24 mouse cellular contexts compared by ENCODE assay signal in genomic region chr19:6651192-6651591, GRCm38 (mm10).
DNase-seq lines count a peak whose midpoint lies in the region; ATAC-seq and TF ChIP-seq lines count a peak whose summit lies in the region.
"Had no signal": no experiment of that assay in that cellular context is flagged by ENCODE, and none has a peak within 500 bp of the region (broad histone marks: within the 10 kb centered on the region; RNA-seq: fewer than 3 reads in every experiment).

No protein-coding gene starts in this region.

- no peak overlapping the region for H3K4me2 ChIP-seq in forebrain, embryonic 14.5 days (ENCODE audit: low read length)
- H3K4me2 ChIP-seq in midbrain, embryonic 16.5 days (ENCODE audit: low read length) = no peak overlapping the region
- H3K4me2 ChIP-seq: heart, embryonic 11.5 days; kidney, embryonic 15.5 days; limb, embryonic 15.5 days; lung, embryonic 15.5 days had no signal

- TF ChIP-seq CTCF in layer of hippocampus, adult 2 months (conservative IDR thresholded peaks at IDR 0.05) = 0 out of 2 replicates have a peak, but pooled peaks have one; percentile 3
- TF ChIP-seq CTCF in brain, embryonic 14.5 days (IDR thresholded peaks at IDR 0.05; ENCODE audit: borderline replicate concordance, extremely low read depth, insufficient read depth, insufficient read length) = no peak

- H3K4me1 ChIP-seq in forebrain, embryonic 14.5 days (ENCODE audit: control insufficient read depth, insufficient read depth, low read length) = no peaks in the 10 kb centered on the region
- H3K4me1 ChIP-seq in forebrain, embryonic 10.5 days = no peaks in the 10 kb centered on the region
- peaks cover 7% of the 10 kb centered on the region; the same call in 1 of the 2 replicates for H3K4me1 ChIP-seq in midbrain, embryonic 16.5 days (ENCODE audit: control insufficient read depth, insufficient read depth, low read length)
- H3K4me1 ChIP-seq: kidney, embryonic 15.5 days; limb, embryonic 15.5 days; lung, embryonic 15.5 days had no signal

- ATAC-seq in forebrain, embryonic 14.5 days = no peak
- ATAC-seq in midbrain, embryonic 16.5 days = peak; percentile 58; the same call in 1 of the 2 replicates
- ATAC-seq: Patski had no signal

- 60% methylated on average over 5 of the region's 5 CpGs for WGBS in forebrain, embryonic 14.5 days
- WGBS in forebrain, embryonic 10.5 days = 76% methylated on average over 5 of the region's 5 CpGs
- WGBS in midbrain, embryonic 16.5 days = 56% methylated on average over 5 of the region's 5 CpGs

- peak; percentile 36 for DNase-seq in forebrain, embryonic 14.5 days (ENCODE audit: low spot score)
- DNase-seq in forebrain, embryonic 10.5 days (ENCODE audit: extremely low spot score, low spot score) = no peak
- DNase-seq in layer of hippocampus, adult 2 months (ENCODE audit: low spot score in 2 of 2) = no peak
- DNase-seq in layer of hippocampus, adult 9-11 months = no peak
- DNase-seq in brain, embryonic 14.5 days (ENCODE audit: low read depth) = peak; percentile 75
- no peak for DNase-seq in heart, postnatal 36 days
- DNase-seq in gastrocnemius, postnatal 14 days = no peak
- DNase-seq: cerebellum, adult 11-12 months; gastrocnemius, postnatal 10 days; heart, postnatal 14 days; kidney, adult 11 months; kidney, postnatal 36 days; lung, postnatal 36 days; thymus, adult 18-20 months; thymus, postnatal 4 days had no signal

- H3K36me3 ChIP-seq in forebrain, embryonic 14.5 days (ENCODE audit: control insufficient read depth, insufficient read depth, low read length) = no peaks in the 10 kb centered on the region
- H3K36me3 ChIP-seq in forebrain, embryonic 10.5 days (replicated peaks) = no peaks in the 10 kb centered on the region
- H3K36me3 ChIP-seq in midbrain, embryonic 16.5 days (ENCODE audit: control insufficient read depth, insufficient read depth, low read length) = no peaks in the 10 kb centered on the region
- H3K36me3 ChIP-seq: kidney, embryonic 15.5 days; limb, embryonic 15.5 days; lung, embryonic 15.5 days had no signal

- no peaks in the 10 kb centered on the region for H3K27me3 ChIP-seq in forebrain, embryonic 14.5 days (replicated peaks; ENCODE audit: control insufficient read depth, insufficient read depth, low read length)
- H3K27me3 ChIP-seq in forebrain, embryonic 10.5 days (ENCODE audit: poor library complexity, severe bottlenecking) = no peaks in the 10 kb centered on the region
- H3K27me3 ChIP-seq in midbrain, embryonic 16.5 days (ENCODE audit: control insufficient read depth, insufficient read depth, low read depth, low read length) = no peaks in the 10 kb centered on the region
- H3K27me3 ChIP-seq: kidney, embryonic 15.5 days; limb, embryonic 15.5 days; lung, embryonic 15.5 days had no signal

- H3K9ac ChIP-seq in forebrain, embryonic 14.5 days (ENCODE audit: low read length) = no peak overlapping the region
- H3K9ac ChIP-seq in midbrain, embryonic 16.5 days (ENCODE audit: low read depth, low read length) = no peak overlapping the region
- H3K9ac ChIP-seq: kidney, embryonic 15.5 days; limb, embryonic 15.5 days; liver, embryonic 14.5 days; lung, embryonic 15.5 days had no signal

- no peaks in the 10 kb centered on the region; the same call in 1 of the 2 replicates for H3K9me3 ChIP-seq in forebrain, embryonic 14.5 days (replicated peaks; ENCODE audit: control insufficient read depth, low read length)
- H3K9me3 ChIP-seq in forebrain, embryonic 10.5 days = peaks cover 7% of the 10 kb centered on the region; the same call in 1 of the 2 replicates
- H3K9me3 ChIP-seq in midbrain, embryonic 16.5 days (replicated peaks; ENCODE audit: control insufficient read depth, low read length, poor library complexity, severe bottlenecking) = no peaks in the 10 kb centered on the region; the same call in 1 of the 2 replicates
- H3K9me3 ChIP-seq: kidney, embryonic 15.5 days; limb, embryonic 15.5 days; lung, embryonic 15.5 days had no signal

- intact Hi-C loops in heart, postnatal 36 days (cut with DNase I) = no loop called here
- intact Hi-C loops in gastrocnemius, postnatal 14 days (cut with DNase I; ENCODE audit: low total_unique reads) = no loop called here

- TF ChIP-seq POLR2A in brain, embryonic 14.5 days (IDR thresholded peaks at IDR 0.05; ENCODE audit: borderline replicate concordance, extremely low read depth, insufficient read depth, insufficient read length, poor library complexity, severe bottlenecking) = no peak

- H3K4me3 ChIP-seq in forebrain, embryonic 14.5 days (ENCODE audit: low read depth, low read length) = no peak overlapping the region
- H3K4me3 ChIP-seq in forebrain, embryonic 10.5 days = no peak overlapping the region
- H3K4me3 ChIP-seq in layer of hippocampus, adult 2 months = no peak overlapping the region
- H3K4me3 ChIP-seq in midbrain, embryonic 16.5 days (ENCODE audit: low read depth, low read length) = no peak overlapping the region
- H3K4me3 ChIP-seq: kidney, embryonic 15.5 days; left cerebral cortex, adult 2 months; limb, embryonic 15.5 days; lung, embryonic 15.5 days; myocyte had no signal

- H3K27ac ChIP-seq in forebrain, embryonic 14.5 days (ENCODE audit: low read depth, low read length) = no peak overlapping the region
- no peak overlapping the region for H3K27ac ChIP-seq in forebrain, embryonic 10.5 days
- H3K27ac ChIP-seq in layer of hippocampus, adult 2 months = no peak overlapping the region
- peak overlapping the region; percentile 59 for H3K27ac ChIP-seq in midbrain, embryonic 16.5 days (ENCODE audit: low read length)
- H3K27ac ChIP-seq: kidney, embryonic 15.5 days; left cerebral cortex, adult 2 months; limb, embryonic 15.5 days; liver, embryonic 14.5 days; lung, embryonic 15.5 days had no signal

Comparison
In these comparisons a context has a peak if more than half of its experiments do, and no peak if none do; other contexts are left out.
1. DNase-seq: peak in forebrain, embryonic 14.5 days (single experiment) and brain, embryonic 14.5 days (single experiment); none in forebrain, embryonic 10.5 days (single experiment), layer of hippocampus, adult 2 months (0 of 2), layer of hippocampus, adult 9-11 months (single experiment), heart, postnatal 36 days (0 of 2) and gastrocnemius, postnatal 14 days (single experiment).